8 mouse cellular contexts compared by ENCODE assay signal in genomic region chr11:57426046-57426805, GRCm38 (mm10).
A peak's percentile ranks its signal among the peaks of the same experiment; 100 is the strongest.
DNase-seq lines count a peak whose midpoint lies in the region; ATAC-seq lines count a peak whose summit lies in the region.

No protein-coding gene starts in this region.

- H3K9ac ChIP-seq in hindbrain, embryonic 12.5 days: no peak overlapping the region
- no peak overlapping the region for H3K9ac ChIP-seq in neural tube, embryonic 11.5 days (ENCODE audit: low read length)

- H3K27ac ChIP-seq in hindbrain, embryonic 10.5 days: no peak overlapping the region
- no peak overlapping the region for H3K27ac ChIP-seq in hindbrain, embryonic 12.5 days
- no peak overlapping the region for H3K27ac ChIP-seq in neural tube, embryonic 11.5 days (ENCODE audit: low read depth, low read length)

- no peak overlapping the region for H3K4me2 ChIP-seq in hindbrain, embryonic 12.5 days (replicated peaks)
- no peak overlapping the region for H3K4me2 ChIP-seq in neural tube, embryonic 11.5 days (ENCODE audit: low read depth)

- no peaks in the 10 kb centered on the region for H3K27me3 ChIP-seq in hindbrain, embryonic 10.5 days (ENCODE audit: insufficient read depth, poor library complexity, severe bottlenecking)
- no peaks in the 10 kb centered on the region for H3K27me3 ChIP-seq in hindbrain, embryonic 12.5 days
- no peaks in the 10 kb centered on the region for H3K27me3 ChIP-seq in neural tube, embryonic 11.5 days (ENCODE audit: control insufficient read depth, insufficient read depth, low read length)

- H3K4me3 ChIP-seq in hindbrain, embryonic 10.5 days: no peak overlapping the region
- no peak overlapping the region for H3K4me3 ChIP-seq in hindbrain, embryonic 12.5 days
- no peak overlapping the region for H3K4me3 ChIP-seq in neural tube, embryonic 11.5 days (ENCODE audit: low read depth, low read length)

- DNase-seq in hindbrain, embryonic 10.5 days (ENCODE audit: low spot score): peak; percentile 12
- peak; percentile 70 to 77 for DNase-seq in B cell, adult 2 months
- peak; percentile 28 for DNase-seq in R1 (ENCODE audit: low read depth, low spot score)
- DNase-seq in heart, postnatal 4 days: peak; percentile 40
- DNase-seq in neural tube, embryonic 11.5 days (ENCODE audit: low spot score): peak; percentile 30
- no peak for DNase-seq in yolk sac, embryonic 10.5 days (ENCODE audit: low spot score)
- no peak for DNase-seq in layer of hippocampus, postnatal 36 days

- ATAC-seq in hindbrain, embryonic 12.5 days (ENCODE audit: low FRiP score): no peak
- no peak for ATAC-seq in neural tube, embryonic 11.5 days (ENCODE audit: insufficient read depth, low FRiP score, low TSS enrichment)

- H3K4me1 ChIP-seq in hindbrain, embryonic 10.5 days (replicated peaks): no peaks in the 10 kb centered on the region
- no peaks in the 10 kb centered on the region for H3K4me1 ChIP-seq in hindbrain, embryonic 12.5 days
- no peaks in the 10 kb centered on the region for H3K4me1 ChIP-seq in neural tube, embryonic 11.5 days (ENCODE audit: control insufficient read depth, insufficient read depth, low read length)

- no peaks in the 10 kb centered on the region for H3K9me3 ChIP-seq in hindbrain, embryonic 10.5 days
- H3K9me3 ChIP-seq in hindbrain, embryonic 12.5 days (replicated peaks): no peaks in the 10 kb centered on the region
- H3K9me3 ChIP-seq in neural tube, embryonic 11.5 days (ENCODE audit: control insufficient read depth, low read length): no peaks in the 10 kb centered on the region

- 70% methylated on average over 12 of the region's 12 CpGs for WGBS in hindbrain, embryonic 10.5 days
- WGBS in hindbrain, embryonic 12.5 days: 62% methylated on average over 12 of the region's 12 CpGs
- WGBS in neural tube, embryonic 11.5 days: 58% methylated on average over 12 of the region's 12 CpGs

- no peaks in the 10 kb centered on the region for H3K36me3 ChIP-seq in hindbrain, embryonic 10.5 days
- no peaks in the 10 kb centered on the region for H3K36me3 ChIP-seq in hindbrain, embryonic 12.5 days
- no peaks in the 10 kb centered on the region for H3K36me3 ChIP-seq in neural tube, embryonic 11.5 days (ENCODE audit: control insufficient read depth, insufficient read depth, low read length)

Comparison
In these comparisons a context has a peak if more than half of its experiments do, and no peak if none do; other contexts are left out.
1. DNase-seq: peak in hindbrain, embryonic 10.5 days (single experiment), B cell, adult 2 months (2 of 2), R1 (single experiment), heart, postnatal 4 days (single experiment) and neural tube, embryonic 11.5 days (single experiment); none in yolk sac, embryonic 10.5 days (single experiment) and layer of hippocampus, postnatal 36 days (0 of 2).